Mouse (Mus musculus) bone marrow macrophage, adult 2 months (primary cell): ENCODE results near the gene Awat2. TPM values are rescaled to one million over a fixed set of nuclear protein-coding genes. Genes with fewer than 3 reads are reported as not detected.
"Not testable (repeated sequence)": the region's sequence is repeated elsewhere in the genome, so short reads cannot be mapped to it uniquely, and the experiment has no call there.

Source experiments
- H3K27ac ChIP-seq: 2 replicates; pipeline ENCODE4 v1.5.1; 2012; ENCODE audit warnings: low read depth, low read length; ENCODE audit not compliant: insufficient read depth
- H3K4me1 ChIP-seq: 2 replicates; pipeline ENCODE4 v1.6.1; 2012; ENCODE audit warnings: low read length; ENCODE audit not compliant: control insufficient read depth, insufficient read depth
- H3K4me3 ChIP-seq: 2 replicates; pipeline ENCODE4 v1.5.1; 2012; ENCODE audit warnings: mild to moderate bottlenecking, low read length, moderate library complexity; ENCODE audit not compliant: insufficient read depth
- CTCF ChIP-seq: IDR thresholded peaks from 2 replicates; pipeline ENCODE4 v1.5.1; 2012; ENCODE audit warnings: low read depth, mild to moderate bottlenecking, low read length, moderate library complexity
- POLR2A ChIP-seq: IDR thresholded peaks from 2 replicates; pipeline ENCODE4 v1.6.1; 2012; ENCODE audit warnings: mild to moderate bottlenecking, low read depth, low read length, borderline replicate concordance
- polyA plus RNA-seq: library from polyadenylated mRNA; stranded (reverse); fragments of >200 nt; gene quantifications from 2 replicates; pipeline ENCODE4 v1.2.4, GENCODE M21; 2012; ENCODE audit not compliant: missing spikeins, insufficient read depth, insufficient read length

The Awat2 gene
- polyA plus RNA-seq, result not detected in 2 replicates

- H3K4me3 ChIP-seq, H3K4me1 ChIP-seq, H3K27ac ChIP-seq: not testable (repeated sequence)
Observed at GRCm38 (mm10) chrX:100442617-100443016, at the start of gene Awat2. Awat2 (minus strand) TSS chrX:100442717.

- Histone ChIP-seq H3K4me1 (no peaks in the 10 kb centered on the region), H3K4me3 (no peak overlapping the region), H3K27ac (no peak overlapping the region)
- TF ChIP-seq CTCF (no peak), POLR2A (no peak)
Observed at GRCm38 (mm10) chrX:100480317-100480716, 37.8 kb upstream of the Awat2 start.

GRCm38 (mm10) chrX:100475569-100476223 is 33.2 kb upstream of the Awat2 start:
- Histone ChIP-seq H3K27ac (no peak overlapping the region), H3K4me1 (no peaks in the 10 kb centered on the region), H3K4me3 (no peak overlapping the region)
- TF ChIP-seq CTCF (no peak), POLR2A (no peak)

- no peak for TF ChIP-seq POLR2A
- TF ChIP-seq CTCF, result no peak
- no peaks in the 10 kb centered on the region for H3K4me1 ChIP-seq
- no peak overlapping the region for H3K27ac ChIP-seq
- no peak overlapping the region for H3K4me3 ChIP-seq
Observed at GRCm38 (mm10) chrX:100471491-100471890, 29.0 kb upstream of the Awat2 start.

- no peaks in the 10 kb centered on the region for H3K4me1 ChIP-seq
- TF ChIP-seq POLR2A, result no peak
- TF ChIP-seq CTCF, result no peak
- H3K27ac ChIP-seq, result no peak overlapping the region
- H3K4me3 ChIP-seq, result no peak overlapping the region
Observed at GRCm38 (mm10) chrX:100470126-100470525, 27.6 kb upstream of the Awat2 start.

GRCm38 (mm10) chrX:100468047-100468446 is 25.5 kb upstream of the Awat2 start:
- H3K4me3 ChIP-seq, result no peak overlapping the region
- H3K4me1 ChIP-seq, result no peaks in the 10 kb centered on the region
- no peak overlapping the region for H3K27ac ChIP-seq
- TF ChIP-seq POLR2A (no peak), CTCF (no peak)

GRCm38 (mm10) chrX:100443532-100443931 is 1.0 kb upstream of the Awat2 start:
- no peak overlapping the region for H3K27ac ChIP-seq
- TF ChIP-seq POLR2A (no peak), CTCF (no peak)
- no peaks in the 10 kb centered on the region for H3K4me1 ChIP-seq
- no peak overlapping the region for H3K4me3 ChIP-seq

- Histone ChIP-seq H3K4me1 (no peaks in the 10 kb centered on the region), H3K27ac (no peak overlapping the region), H3K4me3 (no peak overlapping the region)
- TF ChIP-seq CTCF, result no peak
- TF ChIP-seq POLR2A, result no peak
Observed at GRCm38 (mm10) chrX:100432311-100432710, 10.2 kb downstream of the Awat2 start.

GRCm38 (mm10) chrX:100428693-100429092 is 13.8 kb downstream of the Awat2 start, which contains the start of gene Otud6a:
Otud6a (plus strand) TSS chrX:100429013.
- TF ChIP-seq POLR2A, result no peak
- TF ChIP-seq CTCF, result no peak
- Histone ChIP-seq H3K27ac (no peak within 1 kb of the TSS), H3K4me1 (no peaks in the 10 kb centered on the region), H3K4me3 (no peak within 1 kb of the TSS)

- H3K4me3 ChIP-seq, result no peak overlapping the region
- H3K27ac ChIP-seq, result no peak overlapping the region
- TF ChIP-seq CTCF (no peak), POLR2A (no peak)
- no peaks in the 10 kb centered on the region for H3K4me1 ChIP-seq
Observed at GRCm38 (mm10) chrX:100409245-100409644, 33.3 kb downstream of the Awat2 start.

GRCm38 (mm10) chrX:100401657-100402056 is 40.9 kb downstream of the Awat2 start:
- Histone ChIP-seq H3K27ac (no peak overlapping the region), H3K4me1 (no peaks in the 10 kb centered on the region), H3K4me3 (no peak overlapping the region)
- TF ChIP-seq POLR2A (no peak), CTCF (no peak)
